Mouse (Mus musculus) stomach, embryonic 16.5 days (tissue): Measurements from ENCODE around the gene Lmf1. TPM values are rescaled to one million over a fixed set of nuclear protein-coding genes. Genes with fewer than 3 reads are reported as not detected.

Experiments used
- ATAC-seq: fragments of 200-750 bp; cut with Nextera tagmentation; 2 replicates; pipeline ENCODE4 v1.8.0; 2017; ENCODE audit warnings: moderate number of reproducible peaks, moderate TSS enrichment; ENCODE audit not compliant: insufficient read depth, low FRiP score
- H3K27ac ChIP-seq: fragments of 300-500 bp; sonication (generic); 2 replicates; pipeline ENCODE4 v1.5.1; 2014; ENCODE audit warnings: low read length
- H3K27me3 ChIP-seq: fragments of 300-500 bp; sonication (generic); 2 replicates; pipeline ENCODE4 v1.6.1; 2014; ENCODE audit warnings: low read length, control low read depth, mixed read lengths; ENCODE audit not compliant: control insufficient read depth, insufficient read depth
- H3K36me3 ChIP-seq: fragments of 300-500 bp; sonication (generic); 2 replicates; pipeline ENCODE4 v1.6.1; 2014; ENCODE audit warnings: low read length; ENCODE audit not compliant: control insufficient read depth, insufficient read depth
- H3K4me1 ChIP-seq: fragments of 300-500 bp; sonication (generic); 2 replicates; pipeline ENCODE4 v1.6.1; 2014; ENCODE audit warnings: low read length, control low read depth, mixed read lengths; ENCODE audit not compliant: control insufficient read depth, insufficient read depth
- H3K4me2 ChIP-seq: fragments of 300-500 bp; sonication (generic); 2 replicates; pipeline ENCODE4 v1.6.1; 2014; ENCODE audit warnings: low read depth, low read length, mixed read lengths
- H3K4me3 ChIP-seq: fragments of 300-500 bp; sonication (generic); replicated peaks from 2 replicates; pipeline ENCODE4 v1.5.1; 2014; ENCODE audit warnings: mild to moderate bottlenecking, low read length
- H3K9ac ChIP-seq: fragments of 300-500 bp; sonication (generic); 2 replicates; pipeline ENCODE4 v1.6.1; 2014; ENCODE audit warnings: low read length
- H3K9me3 ChIP-seq: fragments of 300-500 bp; sonication (generic); replicated peaks from 2 replicates; pipeline ENCODE4 v1.6.1; 2016; ENCODE audit warnings: low read length, control low read depth; ENCODE audit not compliant: control insufficient read depth
- WGBS: fragments of 180-500 bp; shearing (Covaris S2); extraction: QIAGEN DNeasy Blood & Tissue Kit; methylation state at CpG from one replicate; pipeline ENCODE4 v1.1.7; 2014; 5-methylcytosine and 5-hydroxymethylcytosine counted together
- polyA plus RNA-seq: library from polyadenylated mRNA; unstranded; fragments of >200 nt; fragmentation: Nextera tagmentation; extraction: Ambion mirVana; gene quantifications from 2 replicates; pipeline ENCODE4 v1.2.1, GENCODE M21; 2015

Lmf1 gene
- polyA plus RNA-seq, 1 experiment from 2014 or later, result 28.9 TPM

DNA sequence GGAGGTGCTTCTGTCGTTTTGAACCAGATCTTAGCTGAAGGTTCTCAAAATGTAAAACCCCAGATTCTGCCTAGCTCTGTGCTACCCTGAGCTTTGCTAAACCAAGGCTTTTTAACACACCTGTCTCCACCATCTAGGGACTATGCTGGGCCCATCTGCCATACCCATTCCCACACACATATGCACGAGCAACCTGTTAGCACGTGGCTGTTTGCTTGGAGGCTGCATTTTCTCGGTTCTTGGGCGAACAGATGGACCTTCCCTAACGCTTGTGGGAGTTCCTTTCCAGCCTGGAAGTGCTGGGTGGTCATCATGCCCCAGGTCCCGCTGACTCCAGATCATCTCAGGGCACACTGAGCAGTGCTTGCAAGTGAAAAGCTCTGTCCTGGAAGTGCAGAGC is 46.4 kb downstream of the Lmf1 start:
- no peak for ATAC-seq
- 77% methylated on average over 7 of the region's 7 CpGs for WGBS
- Histone ChIP-seq H3K4me3 (no peak overlapping the region), H3K9me3 (no peaks in the 10 kb centered on the region), H3K4me1 (no peaks in the 10 kb centered on the region), H3K36me3 (peaks cover 2% of the 10 kb centered on the region; the same call in 1 of the 2 replicates), H3K27ac (no peak overlapping the region), H3K27me3 (no peaks in the 10 kb centered on the region), H3K4me2 (no peak overlapping the region), H3K9ac (no peak overlapping the region)

DNA sequence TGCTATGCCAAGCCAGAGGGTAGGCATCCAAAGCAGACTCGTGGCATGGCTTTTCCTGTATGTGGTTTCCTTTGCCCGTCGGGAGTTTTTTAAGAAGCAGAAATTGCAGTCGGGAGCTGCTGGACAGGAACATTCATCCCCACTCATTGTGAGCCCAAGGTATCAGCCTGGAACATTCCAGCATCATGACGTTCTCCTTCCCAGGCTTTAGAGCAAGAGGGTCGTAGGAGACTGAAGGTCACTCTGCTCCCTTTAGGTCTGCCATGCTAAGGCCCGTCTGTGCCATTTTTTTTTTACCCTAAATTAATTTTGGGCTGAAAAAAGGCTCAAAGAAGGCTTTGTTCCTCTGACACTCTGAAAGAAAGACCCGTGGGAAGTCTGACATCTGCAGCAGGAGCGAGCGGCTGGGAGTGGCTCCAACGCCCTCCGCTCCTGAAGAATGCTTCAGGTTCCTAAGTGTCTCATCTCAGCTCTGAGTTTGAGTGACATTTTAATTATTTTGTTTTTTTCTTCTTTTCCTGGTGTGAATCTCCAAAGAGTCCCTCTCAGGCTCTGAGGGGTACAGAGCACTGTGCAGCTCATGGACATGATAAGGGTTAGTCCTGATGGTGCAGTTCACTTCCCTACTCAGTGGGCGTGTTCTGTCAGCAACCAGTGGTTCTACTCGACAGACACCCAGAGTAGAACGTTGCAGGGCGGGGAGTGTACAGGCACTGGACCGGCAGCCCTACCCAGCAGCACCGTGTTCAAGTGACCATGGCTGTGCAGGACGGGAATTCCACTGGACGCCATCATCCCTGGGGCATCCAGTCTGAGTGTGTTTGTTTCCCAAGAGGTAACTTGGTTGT is 47.5 kb downstream of the Lmf1 start:
- no peaks in the 10 kb centered on the region for H3K9me3 ChIP-seq
- H3K9ac ChIP-seq, result no peak overlapping the region
- no peak overlapping the region for H3K27ac ChIP-seq
- H3K36me3 ChIP-seq, result no peaks in the 10 kb centered on the region
- no peaks in the 10 kb centered on the region for H3K4me1 ChIP-seq
- 66% methylated on average over 20 of the region's 20 CpGs for WGBS
- H3K4me2 ChIP-seq, result no peak overlapping the region
- H3K4me3 ChIP-seq, result no peak overlapping the region
- H3K27me3 ChIP-seq, result no peaks in the 10 kb centered on the region
- ATAC-seq, result no peak

DNA sequence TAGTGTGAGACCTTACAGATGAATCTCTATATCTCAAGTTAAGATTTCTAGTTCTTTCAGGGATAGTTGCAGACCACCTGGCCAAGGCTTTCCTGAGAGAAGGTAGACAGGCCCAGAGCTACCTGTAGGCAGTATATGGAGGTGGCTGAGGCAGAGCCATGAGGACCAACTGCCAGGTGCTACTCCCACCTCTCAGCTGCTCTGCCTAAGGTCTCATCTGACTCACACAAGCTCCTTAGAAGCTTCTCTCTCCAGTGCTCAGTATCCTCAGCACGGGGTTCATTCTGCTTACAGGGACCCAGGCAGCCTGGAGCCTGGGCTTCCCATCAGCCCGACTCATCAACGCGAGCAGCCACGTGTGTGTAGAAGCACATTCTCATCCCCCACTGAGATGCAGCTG is 51.4 kb downstream of the Lmf1 start:
- H3K27me3 ChIP-seq, result no peaks in the 10 kb centered on the region
- 85% methylated on average over 5 of the region's 5 CpGs for WGBS
- H3K4me2 ChIP-seq, result no peak overlapping the region
- no peak overlapping the region for H3K9ac ChIP-seq
- H3K4me3 ChIP-seq, result no peak overlapping the region
- H3K9me3 ChIP-seq, result no peaks in the 10 kb centered on the region
- no peak for ATAC-seq
- no peaks in the 10 kb centered on the region for H3K36me3 ChIP-seq
- no peak overlapping the region for H3K27ac ChIP-seq
- H3K4me1 ChIP-seq, result no peaks in the 10 kb centered on the region

DNA sequence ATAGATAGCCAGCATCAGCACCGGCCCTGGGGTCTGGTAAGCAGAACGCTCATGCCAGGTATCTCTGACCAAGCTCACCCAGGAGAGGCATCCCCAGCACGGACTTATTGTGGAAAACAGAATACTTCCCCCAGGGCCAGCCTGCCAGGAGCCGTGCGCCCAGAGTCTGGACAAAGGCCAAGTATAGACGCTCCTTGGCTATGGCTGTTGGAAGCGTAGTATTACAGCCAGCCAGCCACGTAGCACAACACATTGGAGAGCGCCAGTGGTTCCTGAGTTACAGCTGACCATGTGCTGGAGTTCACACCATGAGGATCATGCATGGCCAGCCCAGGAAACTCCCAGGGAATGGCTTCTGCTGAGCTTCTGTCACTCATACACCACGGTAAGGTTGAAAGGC is 55.2 kb downstream of the Lmf1 start:
- Histone ChIP-seq H3K4me3 (no peak overlapping the region), H3K4me2 (no peak overlapping the region), H3K36me3 (no peaks in the 10 kb centered on the region), H3K9me3 (no peaks in the 10 kb centered on the region), H3K9ac (no peak overlapping the region), H3K27ac (no peak overlapping the region), H3K4me1 (no peaks in the 10 kb centered on the region), H3K27me3 (no peaks in the 10 kb centered on the region)
- WGBS, result 76% methylated on average over 10 of the region's 10 CpGs
- peak; percentile 31; the same call in 1 of the 2 replicates for ATAC-seq

DNA sequence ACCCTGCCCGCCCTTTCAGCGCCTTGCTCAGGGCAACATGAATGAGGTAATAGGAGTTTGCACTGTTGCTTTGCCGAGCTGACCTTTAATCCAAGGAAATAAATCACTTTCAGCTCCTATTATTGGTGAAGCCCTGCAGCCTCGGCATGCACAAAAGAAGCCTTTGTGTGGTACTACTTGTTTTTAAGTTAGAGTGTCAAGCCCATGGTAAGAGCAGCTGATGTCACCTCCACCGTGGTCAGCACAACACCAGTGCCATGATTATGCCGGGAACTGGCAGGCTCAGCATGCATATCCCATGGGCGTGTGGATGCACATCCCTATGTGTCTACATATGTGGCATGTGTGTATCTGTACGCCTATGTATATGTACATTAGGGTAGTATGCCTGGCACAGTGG is 56.5 kb downstream of the Lmf1 start:
- Histone ChIP-seq H3K9ac (no peak overlapping the region), H3K4me3 (no peak overlapping the region), H3K36me3 (no peaks in the 10 kb centered on the region), H3K9me3 (no peaks in the 10 kb centered on the region), H3K27me3 (no peaks in the 10 kb centered on the region), H3K4me2 (no peak overlapping the region), H3K4me1 (no peaks in the 10 kb centered on the region), H3K27ac (no peak overlapping the region)
- 46% methylated on average over 8 of the region's 8 CpGs for WGBS
- ATAC-seq, result no peak

DNA sequence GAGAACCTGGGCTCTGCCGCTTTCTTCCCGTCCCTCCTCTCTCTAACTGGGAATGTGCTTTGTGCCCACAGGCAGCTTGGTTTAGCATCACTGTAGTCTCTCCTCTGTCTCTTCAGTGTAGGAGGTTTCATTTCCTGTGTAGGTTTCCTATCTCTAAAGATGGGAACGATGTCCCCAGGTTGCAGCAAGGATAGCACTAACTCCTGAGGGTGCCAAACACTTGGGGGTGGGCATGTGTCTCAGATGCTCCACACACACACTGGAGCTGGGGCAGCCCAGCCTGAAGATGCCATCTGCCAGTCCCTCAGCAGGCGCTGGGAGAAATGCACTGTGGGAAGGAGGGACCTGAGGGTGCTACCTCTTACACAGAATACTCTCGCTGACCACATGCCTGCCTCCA is 56.9 kb downstream of the Lmf1 start:
- Histone ChIP-seq H3K9me3 (no peaks in the 10 kb centered on the region), H3K36me3 (no peaks in the 10 kb centered on the region), H3K4me2 (no peak overlapping the region), H3K27me3 (no peaks in the 10 kb centered on the region), H3K4me1 (no peaks in the 10 kb centered on the region), H3K9ac (no peak overlapping the region), H3K4me3 (no peak overlapping the region), H3K27ac (no peak overlapping the region)
- no peak for ATAC-seq
- WGBS, result 87% methylated on average over 5 of the region's 5 CpGs

DNA sequence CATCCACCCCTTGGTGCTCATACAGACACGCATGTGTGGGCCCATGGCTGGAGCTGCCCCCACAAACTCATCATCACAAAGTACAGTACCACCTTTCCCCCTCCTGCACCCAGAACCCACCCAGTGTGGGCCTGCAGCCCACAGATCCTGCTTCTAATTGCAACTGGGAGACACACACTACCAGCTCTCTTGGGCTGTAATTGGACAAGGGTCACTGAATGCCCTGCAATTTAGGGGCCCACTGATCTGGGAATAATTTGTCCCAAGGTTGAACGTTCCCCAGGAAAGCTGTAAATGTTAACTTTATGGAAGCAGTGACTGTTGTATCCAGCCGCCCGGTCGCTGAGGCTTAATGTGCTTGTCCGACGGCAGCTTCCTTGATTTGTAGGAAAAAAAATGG is 59.1 kb downstream of the Lmf1 start:
- Histone ChIP-seq H3K9ac (no peak overlapping the region), H3K4me1 (no peaks in the 10 kb centered on the region; the same call in 1 of the 2 replicates), H3K4me2 (no peak overlapping the region), H3K9me3 (no peaks in the 10 kb centered on the region), H3K36me3 (no peaks in the 10 kb centered on the region), H3K27me3 (no peaks in the 10 kb centered on the region), H3K4me3 (no peak overlapping the region), H3K27ac (no peak overlapping the region)
- ATAC-seq, result no peak
- 87% methylated on average over 7 of the region's 7 CpGs for WGBS

DNA sequence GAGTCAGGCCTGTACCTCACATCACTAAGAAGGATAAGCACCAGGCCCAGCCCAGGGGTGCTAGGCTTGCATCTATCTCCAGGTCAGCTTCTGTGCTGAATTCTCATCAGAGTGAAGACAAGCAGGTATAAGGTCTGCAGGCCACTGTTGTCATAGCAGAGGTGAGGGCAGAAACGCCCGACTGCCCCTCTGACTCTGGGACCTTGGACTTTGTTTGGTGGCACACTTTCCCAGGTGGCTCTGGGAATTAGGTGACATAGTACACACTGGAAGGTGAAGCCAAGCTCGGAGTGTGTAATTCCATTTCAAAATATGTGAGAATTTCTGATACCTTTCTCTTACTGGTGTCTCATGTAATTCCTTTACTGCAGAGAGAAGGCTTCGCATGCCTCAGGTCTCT is 59.6 kb downstream of the Lmf1 start:
- Histone ChIP-seq H3K9me3 (no peaks in the 10 kb centered on the region), H3K36me3 (no peaks in the 10 kb centered on the region), H3K4me2 (no peak overlapping the region), H3K27me3 (no peaks in the 10 kb centered on the region), H3K4me1 (no peaks in the 10 kb centered on the region; the same call in 1 of the 2 replicates), H3K4me3 (no peak overlapping the region), H3K9ac (no peak overlapping the region), H3K27ac (no peak overlapping the region)
- ATAC-seq, result no peak
- WGBS, result 81% methylated on average over 4 of the region's 4 CpGs

DNA sequence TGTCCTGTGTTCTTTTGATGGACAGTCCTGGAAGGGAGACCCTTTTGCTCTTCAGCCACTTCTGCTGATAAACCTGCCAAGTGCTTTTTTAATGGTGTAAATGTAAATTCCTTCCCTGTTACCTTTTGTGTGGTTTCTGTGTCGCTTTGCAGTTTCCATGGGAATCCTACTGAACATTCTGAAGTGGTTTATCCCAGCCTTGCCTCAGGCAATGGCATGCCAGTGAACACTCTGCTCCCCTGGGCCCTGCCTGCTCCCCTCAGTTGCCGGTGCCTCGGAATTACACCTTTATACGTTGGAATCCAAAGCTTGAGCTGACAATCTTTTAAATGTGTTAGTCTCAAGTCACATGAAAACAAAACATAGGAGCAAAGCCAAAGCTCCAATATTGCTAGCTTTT is 62.1 kb downstream of the Lmf1 start:
- H3K4me1 ChIP-seq, result no peaks in the 10 kb centered on the region; the same call in 1 of the 2 replicates
- WGBS, result 72% methylated on average over 4 of the region's 4 CpGs
- no peaks in the 10 kb centered on the region for H3K36me3 ChIP-seq
- no peaks in the 10 kb centered on the region for H3K9me3 ChIP-seq
- no peak overlapping the region for H3K4me3 ChIP-seq
- no peaks in the 10 kb centered on the region for H3K27me3 ChIP-seq
- H3K9ac ChIP-seq, result no peak overlapping the region
- H3K27ac ChIP-seq, result no peak overlapping the region
- no peak for ATAC-seq
- H3K4me2 ChIP-seq, result no peak overlapping the region
